Mouse (Mus musculus): ENCODE measurements around the gene Stxbp5. TPM values are rescaled to one million over a fixed set of nuclear protein-coding genes. Genes with fewer than 3 reads are reported as not detected.

Stxbp5 gene
- polyA plus RNA-seq, 2 experiments: 7.2 to 22.4 TPM

DNA sequence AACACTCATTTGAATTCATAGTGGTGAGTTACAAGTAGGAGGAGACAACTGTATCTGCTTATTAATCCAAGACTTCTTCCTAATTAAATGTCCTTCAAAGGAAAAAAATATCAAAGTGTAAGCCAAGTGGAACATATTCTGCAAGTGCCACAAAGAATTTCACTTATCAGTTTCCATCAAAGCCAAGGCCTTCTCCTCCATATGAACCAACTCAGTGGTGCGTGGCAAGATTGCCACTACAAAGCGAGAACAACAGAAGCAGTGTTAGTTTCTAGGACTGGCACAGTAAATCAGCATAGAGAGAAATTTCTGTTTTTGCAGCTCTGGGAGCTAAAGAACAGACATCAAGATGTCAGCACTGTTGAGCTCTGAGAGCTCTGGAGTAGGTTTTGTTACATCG is 41.4 kb downstream of the Stxbp5 start:
- 95% methylated on average over 3 of the region's 3 CpGs for WGBS
- no peak overlapping the region for H3K9ac ChIP-seq (ENCODE audit: low read depth, low read length, severe bottlenecking)

DNA sequence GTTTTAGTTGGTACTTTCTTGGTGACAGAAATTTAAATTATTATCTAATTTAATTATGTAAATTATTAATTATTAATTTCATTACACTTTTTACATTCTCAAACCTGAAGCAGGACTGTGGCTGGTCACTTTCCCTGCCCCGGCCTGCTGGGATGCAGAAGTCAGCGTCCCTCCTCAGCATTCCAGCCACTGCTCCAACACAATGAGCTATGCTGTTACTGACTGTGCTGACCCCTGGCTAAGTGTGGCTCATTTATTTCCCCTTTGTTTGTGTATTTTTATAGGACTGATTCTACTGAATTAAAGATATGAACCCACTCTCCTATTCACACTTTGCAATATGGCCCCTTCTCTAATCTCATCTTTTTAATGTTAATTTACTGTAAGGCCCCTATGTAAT is 43.0 kb downstream of the Stxbp5 start:
- TF ChIP-seq POLR2A (IDR thresholded peaks at IDR 0.05; ENCODE audit: borderline replicate concordance, extremely low read depth, insufficient read depth, insufficient read length): no peak
- no peak overlapping the region for H3K4me3 ChIP-seq (replicated peaks; ENCODE audit: low read length)
- H3K4me1 ChIP-seq (ENCODE audit: control insufficient read depth, insufficient read depth, low read length): no peaks in the 10 kb centered on the region
- 93% methylated on average over 2 of the region's 2 CpGs for WGBS
- H3K27ac ChIP-seq (replicated peaks; ENCODE audit: low read depth, low read length): no peak overlapping the region
- no peaks in the 10 kb centered on the region for H3K36me3 ChIP-seq (ENCODE audit: control insufficient read depth, insufficient read depth, low read length)
- no peak for ATAC-seq (ENCODE audit: low FRiP score, low read depth)
- no peak for DNase-seq (ENCODE audit: low spot score)
- H3K27me3 ChIP-seq (ENCODE audit: control insufficient read depth, insufficient read depth, low read length): no peaks in the 10 kb centered on the region
- no peak overlapping the region for H3K4me2 ChIP-seq (replicated peaks; ENCODE audit: low read depth, low read length, severe bottlenecking)
- H3K9me3 ChIP-seq (ENCODE audit: control insufficient read depth, low read length): no peaks in the 10 kb centered on the region
- H3K9ac ChIP-seq (ENCODE audit: low read depth, low read length, severe bottlenecking): no peak overlapping the region

More for the DNA sequence above, 41.4 kb downstream of the Stxbp5 start:
- DNase-seq (ENCODE audit: low spot score): no peak
- no peaks in the 10 kb centered on the region for H3K9me3 ChIP-seq (ENCODE audit: control insufficient read depth, low read length)
- H3K27me3 ChIP-seq (ENCODE audit: control insufficient read depth, insufficient read depth, low read length): no peaks in the 10 kb centered on the region
- no peaks in the 10 kb centered on the region for H3K36me3 ChIP-seq (ENCODE audit: control insufficient read depth, insufficient read depth, low read length)
- no peak overlapping the region for H3K4me2 ChIP-seq (replicated peaks; ENCODE audit: low read depth, low read length, severe bottlenecking)
- H3K4me1 ChIP-seq (ENCODE audit: control insufficient read depth, insufficient read depth, low read length): no peaks in the 10 kb centered on the region
- no peak for TF ChIP-seq POLR2A (IDR thresholded peaks at IDR 0.05; ENCODE audit: borderline replicate concordance, extremely low read depth, insufficient read depth, insufficient read length)
- ATAC-seq (ENCODE audit: low FRiP score, low read depth): no peak
- no peak overlapping the region for H3K27ac ChIP-seq (replicated peaks; ENCODE audit: low read depth, low read length)
- H3K4me3 ChIP-seq (replicated peaks; ENCODE audit: low read length): no peak overlapping the region

DNA sequence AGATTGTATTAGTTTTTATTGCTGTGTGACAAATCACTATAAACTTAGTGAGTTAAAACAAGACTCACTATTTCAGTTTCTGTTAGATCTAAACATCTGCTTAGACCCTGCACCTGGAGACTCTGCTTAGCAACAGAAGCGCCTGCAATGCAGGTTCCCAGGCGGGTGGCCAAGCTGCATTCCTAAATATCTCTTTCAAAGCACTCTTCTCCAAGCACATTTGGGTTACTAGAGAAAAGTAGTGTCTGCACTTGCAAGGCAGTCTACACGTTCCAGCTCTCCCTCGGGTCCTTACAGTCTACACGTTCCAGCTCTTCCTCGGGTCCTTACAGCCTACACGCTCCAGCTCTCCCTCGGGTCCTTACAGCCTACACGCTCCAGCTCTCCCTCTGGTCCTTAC is 44.1 kb downstream of the Stxbp5 start:
- TF ChIP-seq POLR2A (IDR thresholded peaks at IDR 0.05; ENCODE audit: borderline replicate concordance, extremely low read depth, insufficient read depth, insufficient read length): no peak

DNA sequence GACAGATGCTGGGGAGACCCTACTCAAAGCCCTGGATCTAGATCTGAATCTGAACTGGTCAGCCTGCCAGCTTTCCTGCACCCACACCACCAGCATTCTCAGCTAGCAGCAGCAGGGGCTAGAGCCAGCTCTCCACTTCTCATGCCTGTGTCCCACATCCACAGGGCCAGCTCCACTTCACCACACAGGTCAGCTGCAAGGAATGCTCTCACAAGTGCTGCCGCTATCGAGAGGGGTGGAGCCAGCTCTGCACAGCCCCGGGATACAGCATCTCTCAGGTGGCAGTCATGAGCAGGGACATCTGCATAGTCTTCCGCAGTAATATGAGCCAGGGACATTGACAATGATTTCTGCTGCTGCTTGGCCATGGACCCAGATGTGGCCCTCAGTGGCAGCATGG is 54.5 kb downstream of the Stxbp5 start:
- H3K9me3 ChIP-seq (ENCODE audit: control insufficient read depth, low read length): no peaks in the 10 kb centered on the region
- no peak overlapping the region for H3K4me3 ChIP-seq (replicated peaks; ENCODE audit: low read length)
- H3K4me1 ChIP-seq (ENCODE audit: control insufficient read depth, insufficient read depth, low read length): no peaks in the 10 kb centered on the region
- no peak overlapping the region for H3K27ac ChIP-seq (replicated peaks; ENCODE audit: low read depth, low read length)
- H3K36me3 ChIP-seq (ENCODE audit: control insufficient read depth, insufficient read depth, low read length): peaks cover 8% of the 10 kb centered on the region; the same call in 1 of the 2 replicates
- H3K4me2 ChIP-seq (replicated peaks; ENCODE audit: low read depth, low read length, severe bottlenecking): no peak overlapping the region
- TF ChIP-seq POLR2A (IDR thresholded peaks at IDR 0.05; ENCODE audit: borderline replicate concordance, extremely low read depth, insufficient read depth, insufficient read length): no peak
- no peak overlapping the region for H3K9ac ChIP-seq (ENCODE audit: low read depth, low read length, severe bottlenecking)
- ATAC-seq (ENCODE audit: low FRiP score, low read depth) (no peak), DNase-seq (ENCODE audit: low spot score) (no peak)
- H3K27me3 ChIP-seq (ENCODE audit: control insufficient read depth, insufficient read depth, low read length): no peaks in the 10 kb centered on the region
- 91% methylated on average over 4 of the region's 4 CpGs for WGBS

More for the DNA sequence above, 44.1 kb downstream of the Stxbp5 start:
- peak; percentile 46 for DNase-seq (ENCODE audit: low spot score)
- Histone ChIP-seq H3K27ac (replicated peaks; ENCODE audit: low read depth, low read length) (no peak overlapping the region), H3K4me3 (replicated peaks; ENCODE audit: low read length) (no peak overlapping the region), H3K9me3 (ENCODE audit: control insufficient read depth, low read length) (no peaks in the 10 kb centered on the region), H3K4me1 (ENCODE audit: control insufficient read depth, insufficient read depth, low read length) (no peaks in the 10 kb centered on the region), H3K4me2 (replicated peaks; ENCODE audit: low read depth, low read length, severe bottlenecking) (no peak overlapping the region), H3K36me3 (ENCODE audit: control insufficient read depth, insufficient read depth, low read length) (no peaks in the 10 kb centered on the region), H3K9ac (ENCODE audit: low read depth, low read length, severe bottlenecking) (no peak overlapping the region), H3K27me3 (ENCODE audit: control insufficient read depth, insufficient read depth, low read length) (no peaks in the 10 kb centered on the region)
- no peak for ATAC-seq (ENCODE audit: low FRiP score, low read depth)
- WGBS: 71% methylated on average over 9 of the region's 9 CpGs

DNA sequence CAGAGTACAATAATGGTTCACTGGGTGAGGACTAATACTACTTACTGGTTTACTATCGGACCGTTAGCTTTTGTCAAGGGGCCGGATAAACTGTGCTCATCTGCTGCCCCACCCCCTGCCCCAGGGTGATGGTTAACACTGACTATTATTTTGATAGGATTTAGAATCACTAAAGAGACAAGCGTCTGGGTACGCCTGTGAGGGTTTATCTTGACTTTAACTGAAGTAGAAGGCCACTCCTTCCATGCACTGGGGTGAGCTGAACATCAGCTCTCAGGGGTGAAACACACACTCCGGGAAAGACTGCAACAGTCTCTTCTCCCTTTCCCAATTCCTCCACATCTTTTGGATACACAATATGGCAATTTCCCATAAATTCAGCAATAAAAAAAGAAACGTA is 61.5 kb downstream of the Stxbp5 start:
- no peak for DNase-seq (ENCODE audit: low spot score)
- no peak overlapping the region for H3K27ac ChIP-seq (replicated peaks; ENCODE audit: low read depth, low read length)
- H3K4me2 ChIP-seq (replicated peaks; ENCODE audit: low read depth, low read length, severe bottlenecking): no peak overlapping the region
- no peak overlapping the region for H3K9ac ChIP-seq (ENCODE audit: low read depth, low read length, severe bottlenecking)
- no peak for ATAC-seq (ENCODE audit: low FRiP score, low read depth)
- H3K4me3 ChIP-seq (replicated peaks; ENCODE audit: low read length): no peak overlapping the region
- no peaks in the 10 kb centered on the region for H3K4me1 ChIP-seq (ENCODE audit: control insufficient read depth, insufficient read depth, low read length)
- no peaks in the 10 kb centered on the region for H3K9me3 ChIP-seq (ENCODE audit: control insufficient read depth, low read length)
- 71% methylated on average over 7 of the region's 7 CpGs for WGBS
- no peaks in the 10 kb centered on the region for H3K27me3 ChIP-seq (ENCODE audit: control insufficient read depth, insufficient read depth, low read length)
- 0 out of 2 replicates have a peak, but pooled peaks cover 3% of the 10 kb centered on the region for H3K36me3 ChIP-seq (ENCODE audit: control insufficient read depth, insufficient read depth, low read length)
- TF ChIP-seq POLR2A (IDR thresholded peaks at IDR 0.05; ENCODE audit: borderline replicate concordance, extremely low read depth, insufficient read depth, insufficient read length): no peak

DNA sequence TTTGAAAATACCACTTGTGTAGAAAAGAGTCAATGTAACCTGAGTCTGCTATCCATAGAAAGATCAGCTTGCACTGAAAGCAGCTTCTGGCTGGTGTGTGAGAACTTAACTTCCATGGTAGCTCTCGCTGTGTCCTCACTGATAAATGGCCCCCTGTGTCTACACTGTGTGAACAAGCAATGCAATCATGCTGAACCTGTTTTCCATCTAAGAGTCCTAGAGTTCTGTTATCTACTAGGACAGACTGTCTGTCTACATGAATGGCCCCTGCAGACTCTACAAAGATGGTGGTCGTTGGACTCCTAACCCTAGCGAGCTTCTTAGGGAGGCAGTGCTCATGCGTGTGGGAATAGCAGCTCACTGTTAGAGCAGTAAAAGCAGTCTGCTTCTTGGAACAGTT is 65.9 kb downstream of the Stxbp5 start:
- Histone ChIP-seq H3K4me2 (replicated peaks; ENCODE audit: low read depth, low read length, severe bottlenecking) (no peak overlapping the region), H3K27me3 (ENCODE audit: control insufficient read depth, insufficient read depth, low read length) (no peaks in the 10 kb centered on the region), H3K4me1 (ENCODE audit: control insufficient read depth, insufficient read depth, low read length) (no peaks in the 10 kb centered on the region), H3K27ac (replicated peaks; ENCODE audit: low read depth, low read length) (no peak overlapping the region), H3K36me3 (ENCODE audit: control insufficient read depth, insufficient read depth, low read length) (peaks cover 8% of the 10 kb centered on the region; the same call in 1 of the 2 replicates), H3K9me3 (ENCODE audit: control insufficient read depth, low read length) (no peaks in the 10 kb centered on the region), H3K9ac (ENCODE audit: low read depth, low read length, severe bottlenecking) (no peak overlapping the region), H3K4me3 (replicated peaks; ENCODE audit: low read length) (no peak overlapping the region)
- TF ChIP-seq POLR2A (IDR thresholded peaks at IDR 0.05; ENCODE audit: borderline replicate concordance, extremely low read depth, insufficient read depth, insufficient read length): no peak
- DNase-seq (ENCODE audit: low spot score) (no peak), ATAC-seq (ENCODE audit: low FRiP score, low read depth) (no peak)
- WGBS: 83% methylated on average over 4 of the region's 4 CpGs
